Mouse (Mus musculus) monocyte, adult 2 months (primary cell): ENCODE measurements around the gene Vwf.

Source experiments
- DNase-seq, 2 experiments: peaks; one replicate each; pipeline ENCODE4 v3.0.0; 2022; ENCODE audit warnings: low spot score in 2 of 2, low read depth in 1 of 2

Gene Vwf

GRCm38 (mm10) chr6:125729986-125730535 lies 183.5 kb downstream of the Vwf start:
- no peak for DNase-seq
